In genomic region chr5:36530129-36530751, GRCm38 (mm10) we compare ENCODE assay signal across 8 mouse cellular contexts. TPM values are rescaled to one million over a fixed set of nuclear protein-coding genes. Genes with fewer than 3 reads are reported as not detected.
A peak's percentile ranks its signal among the peaks of the same experiment; 100 is the strongest.
DNase-seq lines count a peak whose midpoint lies in the region; ATAC-seq and TF ChIP-seq lines count a peak whose summit lies in the region.

No protein-coding gene starts in this region.

- intact Hi-C loops in heart, postnatal 14 days (cut with DNase I) = loop anchor here (2.0 kb wide), 1 partner anchor 51 kb away; no protein-coding TSS in a partner anchor

- peaks cover 2% of the 10 kb centered on the region; the same call in 1 of the 2 replicates for H3K36me3 ChIP-seq in ES-E14 (ENCODE audit: control insufficient read depth, insufficient read depth, low read length, poor library complexity, severe bottlenecking)
- no peaks in the 10 kb centered on the region for H3K36me3 ChIP-seq in forebrain, embryonic 14.5 days (ENCODE audit: control insufficient read depth, insufficient read depth, low read length)
- H3K36me3 ChIP-seq in liver, postnatal 0 days (replicated peaks; ENCODE audit: insufficient read depth, low read length) = no peaks in the 10 kb centered on the region
- 0 out of 2 replicates have a peak, but pooled peaks cover 5% of the 10 kb centered on the region for H3K36me3 ChIP-seq in neural tube, embryonic 13.5 days

- no peaks in the 10 kb centered on the region for H3K27me3 ChIP-seq in forebrain, embryonic 14.5 days (replicated peaks; ENCODE audit: control insufficient read depth, insufficient read depth, low read length)
- H3K27me3 ChIP-seq in liver, postnatal 0 days (ENCODE audit: insufficient read depth, low read length) = no peaks in the 10 kb centered on the region
- no peaks in the 10 kb centered on the region for H3K27me3 ChIP-seq in neural tube, embryonic 13.5 days

- H3K9me3 ChIP-seq in ES-E14 (ENCODE audit: control insufficient read depth, insufficient read depth, low read depth, low read length) = no peaks in the 10 kb centered on the region
- H3K9me3 ChIP-seq in forebrain, embryonic 14.5 days (replicated peaks; ENCODE audit: control insufficient read depth, low read length) = no peaks in the 10 kb centered on the region
- H3K9me3 ChIP-seq in liver, postnatal 0 days (ENCODE audit: low read length) = no peaks in the 10 kb centered on the region
- no peaks in the 10 kb centered on the region for H3K9me3 ChIP-seq in neural tube, embryonic 13.5 days

- peak; percentile 78 for DNase-seq in ES-E14 (ENCODE audit: low read depth, low spot score)
- DNase-seq in cerebellum, adult 11-12 months = peak; percentile 91
- DNase-seq in forebrain, embryonic 14.5 days (ENCODE audit: low spot score) = peak; percentile 96
- DNase-seq in heart, postnatal 14 days = peak; percentile 95 to 96
- DNase-seq in layer of hippocampus, adult 11-12 months (ENCODE audit: low spot score) = peak; percentile 93
- peak; percentile 91 for DNase-seq in liver, postnatal 0 days
- DNase-seq in telencephalon, adult 2 months (ENCODE audit: low read depth, low spot score) = peak; percentile 95

- H3K27ac ChIP-seq in ES-E14 (ENCODE audit: insufficient read depth, low read depth, low read length, poor library complexity, severe bottlenecking) = no peak overlapping the region; the same call in 1 of the 2 replicates
- H3K27ac ChIP-seq in forebrain, embryonic 14.5 days (ENCODE audit: low read depth, low read length) = peak overlapping the region; percentile 78
- H3K27ac ChIP-seq in liver, postnatal 0 days (ENCODE audit: low read depth) = 0 out of 2 replicates have a peak overlapping the region, but pooled peaks have one; percentile 42
- peak overlapping the region; percentile 89 for H3K27ac ChIP-seq in neural tube, embryonic 13.5 days (replicated peaks)

- peak overlapping the region; percentile 76 for H3K9ac ChIP-seq in ES-E14 (ENCODE audit: insufficient read depth, low read depth, low read length, poor library complexity, severe bottlenecking)
- peak overlapping the region; percentile 96 for H3K9ac ChIP-seq in forebrain, embryonic 14.5 days (ENCODE audit: low read length)
- peak overlapping the region; percentile 70 for H3K9ac ChIP-seq in liver, postnatal 0 days (replicated peaks)
- H3K9ac ChIP-seq in neural tube, embryonic 13.5 days = peak overlapping the region; percentile 95

- TF ChIP-seq EP300 in liver, postnatal 0 days (IDR thresholded peaks at IDR 0.05; ENCODE audit: low read depth) = no peak

- peak; percentile 98 for ATAC-seq in forebrain, embryonic 14.5 days
- peak; percentile 98 for ATAC-seq in liver, postnatal 0 days
- peak; percentile 96 for ATAC-seq in neural tube, embryonic 13.5 days (ENCODE audit: low read depth)

- in situ Hi-C loops in ES-E14 (cut with MboI; ENCODE audit: low sequenced_read_pairs in 2 of 2, unreplicated experiment in 2 of 2) = no loop called here

- TF ChIP-seq CTCF in liver, postnatal 0 days (IDR thresholded peaks at IDR 0.05; ENCODE audit: low read depth) = no peak

- under 1% methylated on average over 28 of the region's 28 CpGs for WGBS in forebrain, embryonic 14.5 days
- under 1% methylated on average over 28 of the region's 28 CpGs for WGBS in liver, postnatal 0 days (ENCODE audit: insufficient replicate concordance)
- under 1% methylated on average over 28 of the region's 28 CpGs for WGBS in neural tube, embryonic 13.5 days

- 0 out of 4 replicates have a peak, but pooled peaks cover 3% of the 10 kb centered on the region in 2 experiments for H3K4me1 ChIP-seq in ES-E14 (ENCODE audit: control insufficient read depth in 2 of 2, insufficient read depth in 2 of 2, low read length in 2 of 2, poor library complexity in 1 of 2)
- H3K4me1 ChIP-seq in forebrain, embryonic 14.5 days (ENCODE audit: control insufficient read depth, insufficient read depth, low read length) = peaks cover 17% of the 10 kb centered on the region
- H3K4me1 ChIP-seq in liver, postnatal 0 days (ENCODE audit: insufficient read depth) = peaks cover 36% of the 10 kb centered on the region
- peaks cover 38% of the 10 kb centered on the region for H3K4me1 ChIP-seq in neural tube, embryonic 13.5 days (replicated peaks)

- H3K4me2 ChIP-seq in forebrain, embryonic 14.5 days (ENCODE audit: low read length) = peak overlapping the region; percentile 81
- peak overlapping the region; percentile 88 for H3K4me2 ChIP-seq in liver, postnatal 0 days (ENCODE audit: low read depth, low read length)
- H3K4me2 ChIP-seq in neural tube, embryonic 13.5 days = peak overlapping the region; percentile 89

- H3K4me3 ChIP-seq in ES-E14 (ENCODE audit: insufficient read depth in 1 of 2, low read depth in 1 of 2, low read length in 2 of 2, poor library complexity in 1 of 2, severe bottlenecking in 1 of 2) = peak overlapping the region; percentile 74 to 99
- H3K4me3 ChIP-seq in forebrain, embryonic 14.5 days (ENCODE audit: low read depth, low read length) = peak overlapping the region; percentile 83
- H3K4me3 ChIP-seq in liver, postnatal 0 days (ENCODE audit: low read depth, low read length) = peak overlapping the region; percentile 60
- H3K4me3 ChIP-seq in neural tube, embryonic 13.5 days = peak overlapping the region; percentile 94

TF ChIP-seq in ES-E14, 5 proteins besides CTCF, POLR2A, EP300 and RAD21:
- TF ChIP-seq HCFC1 (IDR thresholded peaks at IDR 0.05; ENCODE audit: borderline replicate concordance, insufficient read depth, low read length) (peak; percentile 76; the same call in 1 of the 2 replicates), ZC3H11A (IDR thresholded peaks at IDR 0.05; ENCODE audit: borderline replicate concordance, low read depth, low read length) (no peak), MAFK (IDR thresholded peaks at IDR 0.05; ENCODE audit: insufficient read depth, low read depth, low read length) (no peak), ZNF384 (IDR thresholded peaks at IDR 0.05; ENCODE audit: low read depth, low read length) (0 out of 2 replicates have a peak, but pooled peaks have one; percentile 7), CHD2 (IDR thresholded peaks at IDR 0.05; ENCODE audit: low read depth, low read length) (no peak)
TF ChIP-seq in ES-E14: peak in this region for 2.

RNA-seq across cellular contexts. Expression of gene Ccdc96, which starts 45.9 kb away (rescaled TPM):
- total RNA-seq in ES-E14 (2012; rRNA removed) = 0.42 and 1.0 TPM in 2 replicates
- polyA plus RNA-seq in forebrain, embryonic 14.5 days (2014; fragmentation: Nextera tagmentation; extraction: Ambion mirVana) = 2.5 and 2.8 TPM in 2 replicates
- under 1 TPM; 0.29 to 0.31 TPM for total RNA-seq in heart, postnatal 14 days (2021)
- 0.06 and 0.13 TPM in 2 replicates for polyA plus RNA-seq in liver, postnatal 0 days (2015; fragmentation: Nextera tagmentation; extraction: Ambion mirVana)
- polyA plus RNA-seq in neural tube, embryonic 13.5 days (2015; fragmentation: Nextera tagmentation; extraction: Ambion mirVana) = 3.4 and 4.0 TPM in 2 replicates

RNA-seq across cellular contexts. Expression of gene Tada2b, which starts 46.2 kb away (rescaled TPM):
- 4.4 and 6.9 TPM in 2 replicates for total RNA-seq in ES-E14 (2012; rRNA removed)
- polyA plus RNA-seq in forebrain, embryonic 14.5 days (2014; fragmentation: Nextera tagmentation; extraction: Ambion mirVana) = 4.8 and 5.3 TPM in 2 replicates
- total RNA-seq in heart, postnatal 14 days (2021) = 10 to 100 TPM; 15.7 to 16.0 TPM
- 1.2 and 1.4 TPM in 2 replicates for polyA plus RNA-seq in liver, postnatal 0 days (2015; fragmentation: Nextera tagmentation; extraction: Ambion mirVana)
- 2.8 and 3.0 TPM in 2 replicates for polyA plus RNA-seq in neural tube, embryonic 13.5 days (2015; fragmentation: Nextera tagmentation; extraction: Ambion mirVana)
